Mouse (Mus musculus) CD8-positive naive resting alpha-beta T cell, adult 2 months (primary cell): ENCODE data around the gene Cacna1a.
"Not testable (repeated sequence)": the region's sequence is repeated elsewhere in the genome, so short reads cannot be mapped to it uniquely, and the experiment has no call there.

ENCODE experiments used
- DNase-seq, 2 experiments: peaks; one replicate each; pipeline ENCODE4 v3.0.0; 2022; ENCODE audit warnings: low read depth in 2 of 2, low spot score in 2 of 2

Gene Cacna1a

GRCm38 (mm10) chr8:84471271-84471995, 83.2 kb downstream of the Cacna1a start:
- no peak for DNase-seq

GRCm38 (mm10) chr8:84474456-84474855, 86.2 kb downstream of the Cacna1a start:
- no peak for DNase-seq

GRCm38 (mm10) chr8:84477341-84477740, 89.1 kb downstream of the Cacna1a start:
- no peak for DNase-seq

- DNase-seq: no peak
These were observed 94.8 kb downstream of the Cacna1a start for GRCm38 (mm10) chr8:84483004-84483403.

GRCm38 (mm10) chr8:84485366-84485765, 97.1 kb downstream of the Cacna1a start:
- DNase-seq: no peak

GRCm38 (mm10) chr8:84485864-84486263, 97.6 kb downstream of the Cacna1a start:
- DNase-seq: no peak

GRCm38 (mm10) chr8:84489223-84489622, 101.0 kb downstream of the Cacna1a start:
- DNase-seq: no peak

- DNase-seq: no peak
These were observed 106.4 kb downstream of the Cacna1a start for GRCm38 (mm10) chr8:84494541-84495084.

- no peak for DNase-seq
These were observed 112.9 kb downstream of the Cacna1a start for GRCm38 (mm10) chr8:84501181-84501580.

- DNase-seq: no peak
These were observed 113.5 kb downstream of the Cacna1a start for GRCm38 (mm10) chr8:84501671-84502308.

- DNase-seq: no peak
These were observed 114.4 kb downstream of the Cacna1a start for GRCm38 (mm10) chr8:84502638-84503037.

GRCm38 (mm10) chr8:84507220-84507619, 119.0 kb downstream of the Cacna1a start:
- no peak for DNase-seq

GRCm38 (mm10) chr8:84509764-84510163, 121.5 kb downstream of the Cacna1a start:
- not testable (repeated sequence) for DNase-seq

GRCm38 (mm10) chr8:84511621-84512020, 123.4 kb downstream of the Cacna1a start:
- DNase-seq: no peak

- no peak for DNase-seq
These were observed 125.5 kb downstream of the Cacna1a start for GRCm38 (mm10) chr8:84513765-84514164.

- no peak for DNase-seq
These were observed 129.9 kb downstream of the Cacna1a start for GRCm38 (mm10) chr8:84518180-84518579.

- no peak for DNase-seq
These were observed 130.5 kb downstream of the Cacna1a start for GRCm38 (mm10) chr8:84518720-84519119.

GRCm38 (mm10) chr8:84519767-84520626, 131.8 kb downstream of the Cacna1a start:
- no peak for DNase-seq

- DNase-seq: no peak
These were observed 132.8 kb downstream of the Cacna1a start for GRCm38 (mm10) chr8:84520999-84521398.

- DNase-seq: no peak
These were observed 139.8 kb downstream of the Cacna1a start for GRCm38 (mm10) chr8:84528036-84528435.

GRCm38 (mm10) chr8:84529548-84529947, 141.3 kb downstream of the Cacna1a start:
- no peak for DNase-seq
